ENCODE assay signal across 13 mouse cellular contexts in genomic region chr16:45329716-45330115, GRCm38 (mm10).
A peak's percentile ranks its signal among the peaks of the same experiment; 100 is the strongest.
DNase-seq lines count a peak whose midpoint lies in the region; ATAC-seq lines count a peak whose summit lies in the region.
"Had no signal": no experiment of that assay in that cellular context is flagged by ENCODE, and none has a peak within 500 bp of the region (broad histone marks: within the 10 kb centered on the region; RNA-seq: fewer than 3 reads in every experiment).

No protein-coding gene starts in this region.

- no peak overlapping the region for H3K27ac ChIP-seq in kidney, embryonic 14.5 days (ENCODE audit: low read depth, low read length)
- 0 out of 2 replicates have a peak overlapping the region, but pooled peaks have one; percentile 56 for H3K27ac ChIP-seq in kidney, embryonic 15.5 days
- H3K27ac ChIP-seq in forebrain, embryonic 16.5 days (ENCODE audit: low read length) = no peak overlapping the region
- H3K27ac ChIP-seq: heart, embryonic 13.5 days; midbrain, embryonic 13.5 days had no signal

- no peaks in the 10 kb centered on the region for H3K36me3 ChIP-seq in kidney, embryonic 14.5 days (ENCODE audit: control insufficient read depth, insufficient read depth, low read length)
- no peaks in the 10 kb centered on the region for H3K36me3 ChIP-seq in kidney, embryonic 15.5 days
- H3K36me3 ChIP-seq in forebrain, embryonic 16.5 days (ENCODE audit: control insufficient read depth, insufficient read depth) = no peaks in the 10 kb centered on the region
- H3K36me3 ChIP-seq: heart, embryonic 13.5 days; midbrain, embryonic 13.5 days had no signal

- no peak for ATAC-seq in kidney, embryonic 14.5 days (ENCODE audit: low FRiP score, low TSS enrichment)
- ATAC-seq in kidney, embryonic 15.5 days (replicated peaks; ENCODE audit: low FRiP score) = peak; percentile 75
- ATAC-seq in forebrain, embryonic 16.5 days = no peak
- ATAC-seq: intestine, postnatal 0 days; midbrain, embryonic 13.5 days had no signal

- no peaks in the 10 kb centered on the region for H3K9me3 ChIP-seq in kidney, embryonic 14.5 days (ENCODE audit: control insufficient read depth, low read length)
- no peaks in the 10 kb centered on the region for H3K9me3 ChIP-seq in kidney, embryonic 15.5 days (replicated peaks)
- H3K9me3 ChIP-seq in forebrain, embryonic 16.5 days (ENCODE audit: control insufficient read depth, low read length) = no peaks in the 10 kb centered on the region
- H3K9me3 ChIP-seq: heart, embryonic 13.5 days; midbrain, embryonic 13.5 days had no signal

- H3K4me3 ChIP-seq in kidney, embryonic 14.5 days (ENCODE audit: low read length) = no peak overlapping the region
- no peak overlapping the region for H3K4me3 ChIP-seq in kidney, embryonic 15.5 days (replicated peaks)
- H3K4me3 ChIP-seq in forebrain, embryonic 16.5 days (replicated peaks; ENCODE audit: low read length) = no peak overlapping the region
- H3K4me3 ChIP-seq: heart, embryonic 13.5 days; midbrain, embryonic 13.5 days had no signal

- H3K4me1 ChIP-seq in kidney, embryonic 14.5 days (ENCODE audit: control insufficient read depth, insufficient read depth, low read length) = no peaks in the 10 kb centered on the region
- H3K4me1 ChIP-seq in kidney, embryonic 15.5 days = peaks cover 11% of the 10 kb centered on the region; the same call in 1 of the 2 replicates
- no peaks in the 10 kb centered on the region for H3K4me1 ChIP-seq in forebrain, embryonic 16.5 days (replicated peaks; ENCODE audit: control insufficient read depth, insufficient read depth, low read length)

- 57% methylated on average over 1 of the region's 1 CpGs for WGBS in kidney, embryonic 14.5 days
- 38% methylated on average over 1 of the region's 1 CpGs for WGBS in kidney, embryonic 15.5 days
- 68% methylated on average over 1 of the region's 1 CpGs for WGBS in forebrain, embryonic 16.5 days

- peak; percentile 59 to 81 for DNase-seq in adrenal gland, adult (ENCODE audit: inconsistent age in 2 of 2, low spot score in 1 of 2)
- DNase-seq in adrenal gland, adult 18-20 months (ENCODE audit: low spot score in 2 of 2) = no peak
- DNase-seq in kidney, adult 11 months = peak; percentile 74
- DNase-seq in adrenal gland, adult 2 months = peak; percentile 54
- no peak for DNase-seq in embryo, embryonic 9.5 days (ENCODE audit: extremely low spot score)
- DNase-seq: cerebellum, adult 11-12 months; thymus, adult 2 months had no signal

- no peak overlapping the region for H3K9ac ChIP-seq in kidney, embryonic 14.5 days (ENCODE audit: low read depth, low read length)
- no peak overlapping the region for H3K9ac ChIP-seq in kidney, embryonic 15.5 days
- no peak overlapping the region for H3K9ac ChIP-seq in forebrain, embryonic 16.5 days (replicated peaks; ENCODE audit: low read depth, low read length)
- H3K9ac ChIP-seq: heart, embryonic 13.5 days; midbrain, embryonic 13.5 days had no signal

- no peak overlapping the region for H3K4me2 ChIP-seq in kidney, embryonic 14.5 days (replicated peaks; ENCODE audit: low read depth, low read length)
- H3K4me2 ChIP-seq in kidney, embryonic 15.5 days = no peak overlapping the region
- no peak overlapping the region for H3K4me2 ChIP-seq in forebrain, embryonic 16.5 days (ENCODE audit: low read length)
- H3K4me2 ChIP-seq: heart, embryonic 13.5 days; midbrain, embryonic 13.5 days had no signal

- H3K27me3 ChIP-seq in kidney, embryonic 14.5 days (ENCODE audit: control insufficient read depth, insufficient read depth, low read length) = no peaks in the 10 kb centered on the region
- no peaks in the 10 kb centered on the region for H3K27me3 ChIP-seq in kidney, embryonic 15.5 days
- no peaks in the 10 kb centered on the region for H3K27me3 ChIP-seq in forebrain, embryonic 16.5 days (replicated peaks; ENCODE audit: control insufficient read depth, insufficient read depth, low read length)
- H3K27me3 ChIP-seq: heart, embryonic 13.5 days; midbrain, embryonic 13.5 days had no signal

Comparison
In these comparisons a context has a peak if more than half of its experiments do, and no peak if none do; other contexts are left out.
1. DNase-seq: peak in adrenal gland, adult (2 of 2), kidney, adult 11 months (single experiment) and adrenal gland, adult 2 months (single experiment); none in adrenal gland, adult 18-20 months (0 of 2) and embryo, embryonic 9.5 days (single experiment).